Mouse (Mus musculus) lung, embryonic 14.5 days (tissue): ENCODE data around the gene Cyp1a2. TPM values are rescaled to one million over a fixed set of nuclear protein-coding genes. Genes with fewer than 3 reads are reported as not detected.

Experiments
- ATAC-seq: fragments of 200-750 bp; cut with Nextera tagmentation; 2 replicates; pipeline ENCODE4 v1.8.0; 2017; ENCODE audit warnings: mild to moderate bottlenecking, moderate TSS enrichment, moderate library complexity; ENCODE audit not compliant: insufficient read depth
- DNase-seq: peaks from one replicate; pipeline ENCODE4 v3.0.0-alpha.2; 2015
- H3K27ac ChIP-seq: fragments of 300-500 bp; sonication (generic); 2 replicates; pipeline ENCODE4 v1.5.1; 2014; ENCODE audit warnings: low read depth, mild to moderate bottlenecking, moderate library complexity
- H3K27me3 ChIP-seq: fragments of 300-500 bp; sonication (generic); 2 replicates; pipeline ENCODE4 v1.6.1; 2014; ENCODE audit warnings: low read length, control low read depth; ENCODE audit not compliant: insufficient read depth
- H3K36me3 ChIP-seq: fragments of 300-500 bp; sonication (generic); 2 replicates; pipeline ENCODE4 v1.6.1; 2014; ENCODE audit warnings: control low read depth; ENCODE audit not compliant: insufficient read depth
- H3K4me1 ChIP-seq: fragments of 300-500 bp; sonication (generic); 2 replicates; pipeline ENCODE4 v1.6.1; 2014; ENCODE audit warnings: antibody characterized with exemption, control low read depth; ENCODE audit not compliant: insufficient read depth
- H3K4me2 ChIP-seq: fragments of 300-500 bp; sonication (generic); 2 replicates; pipeline ENCODE4 v1.6.1; 2014; ENCODE audit warnings: mild to moderate bottlenecking
- H3K4me3 ChIP-seq: fragments of 300-500 bp; sonication (generic); 2 replicates; pipeline ENCODE4 v1.5.1; 2014; ENCODE audit warnings: low read depth, low read length
- H3K9ac ChIP-seq: fragments of 300-500 bp; sonication (generic); 2 replicates; pipeline ENCODE4 v1.6.1; 2014
- H3K9me3 ChIP-seq: fragments of 300-500 bp; sonication (generic); 2 replicates; pipeline ENCODE4 v1.6.1; 2016; ENCODE audit warnings: low read depth, low read length, control low read depth
- CTCF ChIP-seq: IDR thresholded peaks from 2 replicates; pipeline ENCODE4 v1.5.1; 2016; ENCODE audit warnings: antibody characterized with exemption, low read depth
- WGBS: fragments of 180-500 bp; shearing (Covaris S2); extraction: QIAGEN DNeasy Blood & Tissue Kit; methylation state at CpG from one replicate; pipeline ENCODE4 v1.1.7; 2014; 5-methylcytosine and 5-hydroxymethylcytosine counted together
- polyA plus RNA-seq: library from polyadenylated mRNA; unstranded; fragments of >200 nt; fragmentation: Nextera tagmentation; extraction: Ambion mirVana; gene quantifications from 2 replicates; pipeline ENCODE4 v1.2.1, GENCODE M21; 2014

The Cyp1a2 gene
- polyA plus RNA-seq: not detected in 2 replicates

- no peak within 1 kb of the TSS for H3K9ac ChIP-seq
- H3K9me3 ChIP-seq: no peaks in the 10 kb centered on the region
- no peak for TF ChIP-seq CTCF
- WGBS: 71% methylated on average over 5 of the region's 5 CpGs
- H3K27me3 ChIP-seq: no peaks in the 10 kb centered on the region
- no peaks in the 10 kb centered on the region for H3K36me3 ChIP-seq
- no peak within 1 kb of the TSS for H3K4me2 ChIP-seq
- no peak within 1 kb of the TSS for H3K4me3 ChIP-seq
- H3K4me1 ChIP-seq: no peaks in the 10 kb centered on the region
- ATAC-seq: no peak
- no peak within 1 kb of the TSS for H3K27ac ChIP-seq
- DNase-seq: no peak
Measured at GRCm38 (mm10) chr9:57683520-57683919, at the start of gene Cyp1a2. Gene Cyp1a2 (minus strand): TSS chr9:57683703.

GRCm38 (mm10) chr9:57728312-57728711, 44.8 kb upstream of the Cyp1a2 start:
- Histone ChIP-seq H3K36me3 (peaks cover 62% of the 10 kb centered on the region), H3K4me2 (no peak overlapping the region), H3K9me3 (no peaks in the 10 kb centered on the region), H3K27ac (no peak overlapping the region), H3K27me3 (no peaks in the 10 kb centered on the region), H3K4me3 (no peak overlapping the region), H3K9ac (no peak overlapping the region), H3K4me1 (no peaks in the 10 kb centered on the region)
- TF ChIP-seq CTCF: no peak
- WGBS: 93% methylated on average over 1 of the region's 1 CpGs
- DNase-seq (no peak), ATAC-seq (no peak)

- no peak overlapping the region for H3K27ac ChIP-seq
- H3K9me3 ChIP-seq: no peaks in the 10 kb centered on the region
- H3K4me3 ChIP-seq: no peak overlapping the region
- DNase-seq: no peak
- H3K27me3 ChIP-seq: no peaks in the 10 kb centered on the region
- H3K9ac ChIP-seq: no peak overlapping the region
- no peak overlapping the region for H3K4me2 ChIP-seq
- TF ChIP-seq CTCF: no peak
- H3K36me3 ChIP-seq: peaks cover 51% of the 10 kb centered on the region
- no peak for ATAC-seq
- no peaks in the 10 kb centered on the region for H3K4me1 ChIP-seq
- 94% methylated on average over 3 of the region's 3 CpGs for WGBS
Measured at GRCm38 (mm10) chr9:57724701-57725100, 41.2 kb upstream of the Cyp1a2 start.

GRCm38 (mm10) chr9:57723796-57724195, 40.3 kb upstream of the Cyp1a2 start:
- TF ChIP-seq CTCF: no peak
- Histone ChIP-seq H3K4me2 (no peak overlapping the region), H3K27me3 (no peaks in the 10 kb centered on the region), H3K4me3 (no peak overlapping the region), H3K4me1 (no peaks in the 10 kb centered on the region), H3K36me3 (peaks cover 43% of the 10 kb centered on the region), H3K9ac (no peak overlapping the region), H3K9me3 (no peaks in the 10 kb centered on the region), H3K27ac (no peak overlapping the region)
- no peak for DNase-seq
- no peak for ATAC-seq
- WGBS: 76% methylated on average over 5 of the region's 5 CpGs

- Histone ChIP-seq H3K9me3 (no peaks in the 10 kb centered on the region), H3K36me3 (peaks cover 46% of the 10 kb centered on the region), H3K4me2 (no peak overlapping the region), H3K9ac (no peak overlapping the region), H3K27me3 (no peaks in the 10 kb centered on the region), H3K4me3 (no peak overlapping the region), H3K27ac (no peak overlapping the region), H3K4me1 (no peaks in the 10 kb centered on the region)
- DNase-seq (peak; percentile 42), ATAC-seq (no peak)
- 51% methylated on average over 5 of the region's 5 CpGs for WGBS
- no peak for TF ChIP-seq CTCF
Measured at GRCm38 (mm10) chr9:57723315-57723715, 39.8 kb upstream of the Cyp1a2 start.

GRCm38 (mm10) chr9:57722371-57722770, 38.9 kb upstream of the Cyp1a2 start:
- Histone ChIP-seq H3K9me3 (no peaks in the 10 kb centered on the region), H3K36me3 (peaks cover 45% of the 10 kb centered on the region; the same call in 1 of the 2 replicates), H3K4me1 (no peaks in the 10 kb centered on the region), H3K9ac (no peak overlapping the region), H3K4me3 (no peak overlapping the region), H3K27ac (no peak overlapping the region), H3K27me3 (no peaks in the 10 kb centered on the region), H3K4me2 (no peak overlapping the region)
- ATAC-seq (no peak), DNase-seq (no peak)
- 95% methylated on average over 1 of the region's 1 CpGs for WGBS
- TF ChIP-seq CTCF: no peak

- Histone ChIP-seq H3K4me3 (no peak overlapping the region), H3K36me3 (peaks cover 49% of the 10 kb centered on the region), H3K9ac (no peak overlapping the region), H3K27me3 (no peaks in the 10 kb centered on the region), H3K4me2 (no peak overlapping the region), H3K27ac (no peak overlapping the region), H3K4me1 (no peaks in the 10 kb centered on the region), H3K9me3 (no peaks in the 10 kb centered on the region)
- no peak for DNase-seq
- 72% methylated on average over 3 of the region's 3 CpGs for WGBS
- TF ChIP-seq CTCF: no peak
- no peak for ATAC-seq
Measured at GRCm38 (mm10) chr9:57720736-57721135, 37.2 kb upstream of the Cyp1a2 start.

GRCm38 (mm10) chr9:57718408-57718807, 34.9 kb upstream of the Cyp1a2 start:
- Histone ChIP-seq H3K36me3 (peaks cover 58% of the 10 kb centered on the region), H3K9me3 (no peaks in the 10 kb centered on the region), H3K4me2 (no peak overlapping the region), H3K4me1 (no peaks in the 10 kb centered on the region), H3K4me3 (no peak overlapping the region), H3K27me3 (no peaks in the 10 kb centered on the region), H3K27ac (no peak overlapping the region), H3K9ac (no peak overlapping the region)
- WGBS: 89% methylated on average over 7 of the region's 7 CpGs
- ATAC-seq: no peak
- no peak for TF ChIP-seq CTCF
- no peak for DNase-seq
